Mouse (Mus musculus) heart, embryonic 16.5 days (tissue): Measurements from ENCODE around the gene Cd320. TPM values are rescaled to one million over a fixed set of nuclear protein-coding genes. Genes with fewer than 3 reads are reported as not detected.
"Not testable (repeated sequence)": the region's sequence is repeated elsewhere in the genome, so short reads cannot be mapped to it uniquely, and the experiment has no call there.

ENCODE experiments used
- ATAC-seq: fragments of 200-750 bp; cut with Nextera tagmentation; replicated peaks from 2 replicates; pipeline ENCODE4 v1.8.0; 2017; ENCODE audit warnings: moderate number of reproducible peaks; ENCODE audit not compliant: insufficient read depth, low FRiP score; ENCODE audit errors: extremely low read depth
- H3K27ac ChIP-seq: fragments of 300-500 bp; sonication (generic); 2 replicates; pipeline ENCODE4 v1.5.1; 2014; ENCODE audit warnings: mild to moderate bottlenecking, low read length, control low read depth, moderate library complexity
- H3K27me3 ChIP-seq: fragments of 300-500 bp; sonication (generic); 2 replicates; pipeline ENCODE4 v1.6.1; 2014; ENCODE audit warnings: low read length, mixed read lengths; ENCODE audit not compliant: control insufficient read depth, insufficient read depth
- H3K36me3 ChIP-seq: fragments of 300-500 bp; sonication (generic); 2 replicates; pipeline ENCODE4 v1.6.1; 2014; ENCODE audit not compliant: control insufficient read depth, insufficient read depth
- H3K4me1 ChIP-seq: fragments of 300-500 bp; sonication (generic); 2 replicates; pipeline ENCODE4 v1.6.1; 2014; ENCODE audit warnings: low read length, mixed read lengths; ENCODE audit not compliant: control insufficient read depth, insufficient read depth
- H3K4me2 ChIP-seq: fragments of 300-500 bp; sonication (generic); 2 replicates; pipeline ENCODE4 v1.6.1; 2014; ENCODE audit warnings: low read depth, mild to moderate bottlenecking, control low read depth, low read length
- H3K4me3 ChIP-seq: fragments of 300-500 bp; sonication (generic); 2 replicates; pipeline ENCODE4 v1.5.1; 2014; ENCODE audit warnings: mild to moderate bottlenecking, control low read depth, low read length
- H3K9ac ChIP-seq: fragments of 300-500 bp; sonication (generic); 2 replicates; pipeline ENCODE4 v1.6.1; 2014; ENCODE audit warnings: low read length, control low read depth
- H3K9me3 ChIP-seq: fragments of 300-500 bp; sonication (generic); replicated peaks from 2 replicates; pipeline ENCODE4 v1.6.1; 2016; ENCODE audit warnings: low read length; ENCODE audit not compliant: control insufficient read depth
- WGBS: fragments of 180-500 bp; shearing (Covaris S2); extraction: QIAGEN DNeasy Blood & Tissue Kit; methylation state at CpG from one replicate; pipeline ENCODE4 v1.1.7; 2014; 5-methylcytosine and 5-hydroxymethylcytosine counted together
- polyA plus RNA-seq: library from polyadenylated mRNA; unstranded; fragments of >200 nt; fragmentation: Nextera tagmentation; extraction: Ambion mirVana; gene quantifications from 2 replicates; pipeline ENCODE4 v1.2.1, GENCODE M21; 2015

Gene Cd320
- polyA plus RNA-seq, 1 experiment from 2014 or later = 37.6 TPM

- Histone ChIP-seq H3K36me3 (peaks cover 36% of the 10 kb centered on the region), H3K4me2 (0 out of 2 replicates have a peak overlapping the region, but pooled peaks have one; percentile 90)
- 85% methylated on average over 1 of the region's 1 CpGs for WGBS
These were observed 20.4 kb upstream of the Cd320 start for GRCm38 (mm10) chr17:33822436-33822959.

GRCm38 (mm10) chr17:33823171-33823570 is 19.7 kb upstream of the Cd320 start:
- H3K27me3 ChIP-seq, H3K9me3 ChIP-seq, H3K27ac ChIP-seq, ATAC-seq: not testable (repeated sequence)
- Histone ChIP-seq H3K36me3 (peaks cover 35% of the 10 kb centered on the region), H3K4me1 (peaks cover 34% of the 10 kb centered on the region), H3K4me2 (peak overlapping the region; percentile 90), H3K4me3 (peak overlapping the region; percentile 90), H3K9ac (peak overlapping the region; percentile 89)
- WGBS = 74% methylated on average over 8 of the region's 8 CpGs

More at GRCm38 (mm10) chr17:33822436-33822959, 20.4 kb upstream of the Cd320 start:
- Histone ChIP-seq H3K9me3 (no peaks in the 10 kb centered on the region), H3K4me3 (no peak overlapping the region), H3K27me3 (no peaks in the 10 kb centered on the region), H3K9ac (no peak overlapping the region), H3K4me1 (peaks cover 35% of the 10 kb centered on the region), H3K27ac (no peak overlapping the region)
- no peak for ATAC-seq

GRCm38 (mm10) chr17:33824084-33824996 is 18.6 kb upstream of the Cd320 start, which contains the start of the genes Rps28 and Ndufa7:
TSS of gene Rps28 (minus strand) at chr17:33824562.
TSS of gene Ndufa7 (plus strand) at chr17:33824572.
- Histone ChIP-seq H3K4me2 (peak within 1 kb of the TSS; percentile 90), H3K4me3 (peak within 1 kb of the TSS; percentile 90), H3K4me1 (peaks cover 42% of the 10 kb centered on the region), H3K9ac (peak within 1 kb of the TSS; percentile 92), H3K27ac (peak within 1 kb of the TSS; percentile 88), H3K9me3 (no peaks in the 10 kb centered on the region), H3K27me3 (no peaks in the 10 kb centered on the region), H3K36me3 (peaks cover 27% of the 10 kb centered on the region)
- under 1% methylated on average over 51 of the region's 51 CpGs for whole genome bisulfite sequencing
- ATAC-seq = peak; percentile 90

DNA sequence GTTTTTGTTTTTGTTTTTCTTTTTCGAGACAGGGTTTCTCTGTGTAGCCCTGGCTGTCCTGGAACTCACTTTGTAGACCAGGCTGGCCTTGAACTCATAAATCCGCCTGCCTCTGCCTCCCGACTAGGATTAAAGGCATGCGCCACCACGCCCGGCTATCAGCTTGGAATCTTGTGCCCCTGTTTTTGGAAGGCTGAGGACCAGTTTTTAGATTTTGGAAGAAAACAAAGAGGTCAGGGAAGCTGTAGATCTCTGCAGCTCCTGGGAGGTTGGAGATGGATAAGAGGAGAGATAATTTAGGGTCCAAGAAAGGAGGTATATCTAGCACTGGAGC is 17.9 kb upstream of the Cd320 start:
- H3K27ac ChIP-seq = peak overlapping the region; percentile 88
- H3K9me3 ChIP-seq, H3K27me3 ChIP-seq, ATAC-seq: not testable (repeated sequence)
- 3% methylated on average over 6 of the region's 6 CpGs for WGBS
- peak overlapping the region; percentile 92 for H3K9ac ChIP-seq
- H3K4me2 ChIP-seq = peak overlapping the region; percentile 83
- peaks cover 48% of the 10 kb centered on the region for H3K4me1 ChIP-seq
- H3K4me3 ChIP-seq = peak overlapping the region; percentile 90
- H3K36me3 ChIP-seq = peaks cover 27% of the 10 kb centered on the region

DNA sequence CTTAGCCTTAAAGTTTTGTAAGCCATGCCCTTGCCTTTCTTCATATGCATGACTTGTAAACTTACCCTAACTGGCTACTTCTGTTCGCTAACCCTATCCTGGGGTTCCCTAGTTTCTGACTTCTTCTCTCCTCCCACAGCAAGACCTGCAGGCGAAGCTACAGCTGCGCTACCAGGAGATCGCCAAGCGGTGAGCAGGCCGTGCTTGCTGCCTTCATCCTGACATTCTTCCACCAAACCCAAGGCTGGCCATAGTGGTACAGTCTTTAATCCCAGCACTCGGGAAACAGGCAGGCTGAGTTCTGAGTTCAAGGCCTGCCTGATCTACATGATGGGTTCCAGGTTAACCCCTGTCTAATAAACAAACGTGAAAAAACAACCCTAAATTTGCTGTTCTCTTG is 17.4 kb upstream of the Cd320 start:
- Histone ChIP-seq H3K9ac (no peak overlapping the region; the same call in 1 of the 2 replicates), H3K9me3 (no peaks in the 10 kb centered on the region), H3K27me3 (no peaks in the 10 kb centered on the region), H3K36me3 (peaks cover 32% of the 10 kb centered on the region), H3K4me3 (peak overlapping the region; percentile 90), H3K4me1 (peaks cover 48% of the 10 kb centered on the region), H3K4me2 (peak overlapping the region; percentile 83), H3K27ac (no peak overlapping the region)
- WGBS = 85% methylated on average over 8 of the region's 8 CpGs
- ATAC-seq = no peak

- H3K4me1 ChIP-seq = peaks cover 43% of the 10 kb centered on the region
- no peaks in the 10 kb centered on the region for H3K27me3 ChIP-seq
- ATAC-seq = no peak
- H3K4me3 ChIP-seq = no peak overlapping the region
- 0% methylated on average over 3 of the region's 3 CpGs for WGBS
- no peak overlapping the region for H3K9ac ChIP-seq
- H3K9me3 ChIP-seq = no peaks in the 10 kb centered on the region
- no peak overlapping the region for H3K27ac ChIP-seq
- peaks cover 29% of the 10 kb centered on the region for H3K36me3 ChIP-seq
- H3K4me2 ChIP-seq = no peak overlapping the region
These were observed 16.0 kb upstream of the Cd320 start for GRCm38 (mm10) chr17:33826850-33827249.

DNA sequence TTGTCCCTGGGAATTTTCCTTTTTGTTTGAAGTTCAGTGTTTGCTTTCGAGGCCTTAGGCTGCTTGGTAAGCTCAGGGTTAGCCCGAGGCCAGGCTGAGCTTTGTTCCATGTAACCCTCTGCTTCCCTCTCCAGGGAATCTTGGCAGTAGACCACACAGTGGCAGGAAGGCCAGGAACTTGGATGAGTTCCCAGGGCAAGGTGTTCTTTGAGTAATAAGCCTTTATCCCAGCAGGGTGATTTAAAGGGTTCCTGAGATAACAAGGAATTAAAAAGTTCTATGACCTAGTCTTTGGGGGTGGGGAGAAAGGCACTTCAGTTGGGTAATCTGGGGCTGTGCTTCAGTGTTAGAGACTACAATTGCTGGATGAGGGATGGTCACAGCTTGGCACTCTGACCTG is 14.0 kb upstream of the Cd320 start:
- H3K9me3 ChIP-seq = no peaks in the 10 kb centered on the region
- H3K36me3 ChIP-seq = peaks cover 28% of the 10 kb centered on the region
- peak overlapping the region; percentile 13 for H3K4me2 ChIP-seq
- H3K4me1 ChIP-seq = peaks cover 32% of the 10 kb centered on the region
- ATAC-seq = peak; percentile 69
- H3K4me3 ChIP-seq = no peak overlapping the region
- H3K27me3 ChIP-seq = no peaks in the 10 kb centered on the region
- peak overlapping the region; percentile 58 for H3K27ac ChIP-seq
- WGBS = 16% methylated on average over 2 of the region's 2 CpGs
- no peak overlapping the region; the same call in 1 of the 2 replicates for H3K9ac ChIP-seq

DNA sequence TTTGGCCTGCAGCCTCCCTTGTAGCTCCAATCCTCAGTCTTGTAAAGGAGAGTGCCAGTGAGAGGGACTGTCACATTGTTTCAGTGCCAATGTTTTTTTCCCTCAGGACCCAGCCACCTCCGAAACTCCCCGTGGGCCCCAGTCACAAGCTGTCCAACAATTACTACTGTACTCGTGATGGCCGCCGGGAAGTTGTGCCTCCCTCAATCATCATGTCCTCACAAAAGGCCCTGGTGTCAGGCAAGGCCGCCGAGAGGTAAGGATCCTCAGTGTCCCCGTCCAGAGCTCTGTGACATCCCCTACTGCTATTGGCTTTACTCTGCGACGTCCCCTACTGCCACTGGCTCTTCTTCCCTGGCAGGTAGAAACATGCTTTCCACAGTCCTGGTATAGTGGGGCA is 13.3 kb upstream of the Cd320 start:
- Histone ChIP-seq H3K4me2 (peak overlapping the region; percentile 13; the same call in 1 of the 2 replicates), H3K27ac (peak overlapping the region; percentile 23), H3K27me3 (no peaks in the 10 kb centered on the region), H3K4me1 (peaks cover 32% of the 10 kb centered on the region), H3K9ac (no peak overlapping the region), H3K9me3 (no peaks in the 10 kb centered on the region), H3K36me3 (peaks cover 33% of the 10 kb centered on the region), H3K4me3 (no peak overlapping the region)
- 80% methylated on average over 10 of the region's 10 CpGs for WGBS
- ATAC-seq = no peak

GRCm38 (mm10) chr17:33844196-33844595 is 1.3 kb downstream of the Cd320 start:
- ATAC-seq = no peak
- Histone ChIP-seq H3K9ac (peak overlapping the region; percentile 18; the same call in 1 of the 2 replicates), H3K36me3 (0 out of 2 replicates have a peak, but pooled peaks cover 2% of the 10 kb centered on the region), H3K9me3 (no peaks in the 10 kb centered on the region), H3K27me3 (no peaks in the 10 kb centered on the region), H3K4me3 (no peak overlapping the region), H3K27ac (no peak overlapping the region), H3K4me2 (peak overlapping the region; percentile 87; the same call in 1 of the 2 replicates), H3K4me1 (peaks cover 10% of the 10 kb centered on the region)
- 83% methylated on average over 1 of the region's 1 CpGs for WGBS
